Mouse (Mus musculus): ENCODE results near the gene Stoml1. TPM values are rescaled to one million over a fixed set of nuclear protein-coding genes. Genes with fewer than 3 reads are reported as not detected.

Stoml1 gene
- polyA plus RNA-seq, 2 experiments from 2014 or later, result 21.1 to 23.9 TPM

DNA sequence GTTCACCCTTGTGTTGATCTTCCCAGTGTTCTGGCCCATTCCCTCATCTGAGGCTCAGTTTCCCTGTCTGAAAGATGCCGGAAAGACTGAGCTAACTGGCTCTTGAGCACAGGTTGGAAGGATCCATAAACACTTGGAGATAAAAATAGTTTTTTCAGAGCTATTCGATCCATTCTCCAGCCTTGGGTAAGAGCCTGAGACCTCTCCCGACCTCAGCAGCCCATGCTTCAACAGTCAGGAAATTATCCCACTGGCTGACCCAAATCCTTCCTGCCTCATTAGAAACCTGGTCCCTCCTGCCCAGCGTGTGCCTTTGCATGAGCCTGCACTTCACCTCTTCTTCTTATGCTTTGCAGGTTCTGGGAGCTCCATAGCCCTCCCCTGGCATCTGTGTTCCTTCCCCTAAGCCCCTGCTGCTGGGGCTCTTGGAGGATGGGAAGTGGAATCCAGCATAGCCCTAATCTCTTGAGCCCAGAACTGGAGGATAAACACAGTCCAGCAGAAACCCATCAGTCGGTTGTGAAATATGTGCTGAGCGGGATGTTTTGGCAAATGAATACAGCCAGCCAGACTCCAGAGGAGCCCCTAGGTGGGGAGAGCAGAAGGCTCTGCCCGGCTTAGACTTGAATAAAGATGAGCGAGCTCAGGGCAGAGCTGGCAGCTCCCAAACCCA, 50.8 kb downstream of the Stoml1 start:
- ATAC-seq, result no peak

DNA sequence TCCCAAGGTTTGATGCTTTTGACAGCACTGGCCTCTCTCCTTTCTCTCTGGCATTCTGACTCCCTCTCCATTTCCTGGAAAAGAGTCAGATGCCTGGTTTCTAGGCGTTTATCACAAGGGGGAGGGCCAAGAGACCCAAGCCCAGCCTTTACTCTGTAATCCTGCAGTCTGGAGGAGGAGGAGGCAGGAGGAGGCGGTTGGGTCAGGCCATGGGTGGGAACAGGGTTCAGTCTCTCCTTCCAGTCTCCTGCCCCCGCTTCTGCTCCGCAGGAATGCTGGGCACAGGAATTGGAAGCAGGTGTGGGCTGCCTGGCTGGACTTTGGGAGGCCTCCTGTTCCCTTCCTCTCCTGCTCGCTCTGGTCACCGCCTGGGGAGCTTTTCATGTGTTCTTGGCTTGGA, 52.7 kb downstream of the Stoml1 start:
- ATAC-seq, result no peak

DNA sequence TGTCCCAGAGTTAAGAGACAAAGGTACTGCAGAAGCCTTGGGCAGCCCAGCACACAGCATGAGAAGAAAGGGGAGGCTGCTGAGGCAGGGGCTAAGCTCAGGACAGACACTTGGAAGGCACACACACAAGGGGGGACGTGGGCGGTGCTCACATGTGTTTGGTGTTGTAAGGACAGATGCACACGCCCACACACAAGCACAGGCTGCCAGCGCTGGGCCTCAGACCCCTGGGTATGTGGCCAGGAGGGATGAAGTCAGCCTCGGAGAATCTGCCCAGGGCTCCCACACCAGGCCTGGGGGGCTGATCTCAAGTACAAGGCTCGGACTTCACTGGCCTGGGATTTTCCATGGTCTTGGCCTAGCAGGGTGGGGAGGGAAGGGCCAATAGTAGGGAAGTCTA, 55.4 kb downstream of the Stoml1 start:
- ATAC-seq, result no peak

DNA sequence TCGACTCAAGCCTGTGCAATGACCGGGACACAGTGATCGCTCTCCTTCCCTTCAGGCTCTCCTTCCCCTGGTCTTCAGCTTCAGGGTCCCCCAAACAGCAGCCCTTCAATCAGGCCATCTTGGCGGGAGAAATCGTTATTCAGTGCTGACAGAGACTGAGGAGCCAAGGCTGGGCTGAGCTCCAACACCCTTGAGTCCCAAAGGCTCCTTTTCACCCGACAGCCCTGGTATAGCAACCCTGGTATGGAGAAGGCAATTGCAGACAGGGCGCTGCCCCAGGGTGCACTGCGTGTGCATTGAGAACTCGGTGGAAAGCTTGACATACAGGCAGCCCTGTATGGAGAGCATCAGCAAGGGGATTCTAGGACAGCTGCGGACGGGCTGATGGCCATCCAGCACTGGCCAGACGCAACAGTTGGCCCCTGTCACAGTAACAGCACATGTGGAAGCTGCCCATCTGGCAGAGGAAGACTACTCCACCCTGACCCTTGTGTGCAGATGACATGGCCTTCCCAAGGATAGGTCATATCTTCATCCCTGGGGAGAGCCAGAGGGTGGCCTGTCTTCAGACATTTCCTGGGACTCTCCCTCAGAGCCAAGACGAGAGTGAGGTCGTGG, 57.2 kb downstream of the Stoml1 start:
- ATAC-seq, result no peak

DNA sequence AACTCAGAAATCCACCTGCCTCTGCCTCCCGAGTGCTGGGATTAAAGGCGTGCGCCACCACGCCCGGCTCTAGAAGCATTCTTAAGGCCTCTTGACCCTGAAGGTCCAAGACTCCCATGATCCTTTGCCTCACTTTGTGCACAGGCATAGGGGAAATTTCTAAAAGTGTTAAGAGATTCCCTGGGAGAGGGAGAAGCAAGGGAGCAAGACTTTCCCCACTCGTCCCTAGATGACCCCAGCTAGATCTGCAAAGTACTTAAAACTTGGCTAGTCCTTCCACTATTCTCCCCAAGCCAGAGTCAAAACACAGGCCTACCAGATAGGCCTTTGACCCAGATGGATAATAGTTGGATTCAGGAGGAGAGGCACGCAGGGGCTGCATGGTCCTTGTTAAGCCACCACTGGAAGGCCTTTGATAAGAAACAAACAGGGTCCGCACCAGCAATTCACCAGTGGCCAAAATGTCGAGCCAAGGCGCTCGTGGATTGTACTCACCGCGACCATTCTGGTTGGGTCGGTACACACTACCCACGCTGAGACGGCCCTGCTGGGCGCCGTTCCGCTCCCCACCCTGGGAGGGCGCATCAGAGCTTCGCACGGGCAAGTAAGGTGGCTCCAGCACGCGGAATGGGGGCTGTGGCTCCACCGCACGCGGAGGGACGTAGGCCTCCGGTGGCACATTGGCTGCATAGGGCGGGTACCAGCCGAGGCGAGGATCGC, 58.4 kb downstream of the Stoml1 start:
- ATAC-seq, result no peak

Other genes starting within 250 kb of the Stoml1 start
- not detected for gene Cyp11a1, start 246.8 kb upstream of the Stoml1 start, polyA plus RNA-seq (2017; shearing (Covaris generic))
- gene Stra6, start 189.4 kb upstream of the Stoml1 start, polyA plus RNA-seq (2017; shearing (Covaris generic)), result 1 to 10 TPM; 3.1 to 3.8 TPM
- not detected for gene Ccdc33, start 134.3 kb upstream of the Stoml1 start, polyA plus RNA-seq (2017; shearing (Covaris generic))
- gene Islr, start 48.9 kb upstream of the Stoml1 start, polyA plus RNA-seq (2017; shearing (Covaris generic)), result under 1 TPM in 1 of 2 experiments, not detected in 1; 0.32 TPM
- gene Islr2, start 48.8 kb upstream of the Stoml1 start, polyA plus RNA-seq (2017; shearing (Covaris generic)), result not detected
- 10 to 100 TPM; 33.7 to 49.3 TPM for gene Pml, start 3.4 kb upstream of the Stoml1 start, polyA plus RNA-seq (2017; shearing (Covaris generic))
- not detected for gene Loxl1, start 60.0 kb downstream of the Stoml1 start, polyA plus RNA-seq (2017; shearing (Covaris generic))
- not detected for gene Tbc1d21, start 117.3 kb downstream of the Stoml1 start, polyA plus RNA-seq (2017; shearing (Covaris generic))
- gene Insyn1, start 235.4 kb downstream of the Stoml1 start, polyA plus RNA-seq (2017; shearing (Covaris generic)), result not detected

Data from activated CD4-positive, CD25-positive, alpha-beta regulatory T cell, adult 4 months (primary cell).